ENCODE assay signal across 24 mouse cellular contexts in the genomic region with DNA sequence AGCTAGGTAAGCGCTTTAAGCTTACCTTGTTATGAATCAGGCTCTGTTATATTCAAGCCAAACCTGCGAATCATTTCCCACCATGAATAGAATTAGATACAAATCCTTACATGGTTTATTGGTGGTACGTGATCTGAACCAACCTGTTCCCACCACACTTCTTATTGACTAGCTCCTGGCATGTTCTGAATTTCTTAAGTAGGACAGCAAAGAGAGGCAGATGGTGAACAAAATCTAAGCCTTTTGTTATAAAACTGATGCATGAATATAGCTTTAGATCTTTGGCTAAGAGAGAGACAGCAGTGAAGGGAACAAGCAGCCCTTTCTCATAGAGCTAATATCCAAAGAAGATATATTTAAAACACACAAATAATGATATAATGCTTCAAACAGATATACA.
DNase-seq lines count a peak whose midpoint lies in the region; ATAC-seq and TF ChIP-seq lines count a peak whose summit lies in the region.
"Had no signal": no experiment of that assay in that cellular context is flagged by ENCODE, and none has a peak within 500 bp of the region (broad histone marks: within the 10 kb centered on the region; RNA-seq: fewer than 3 reads in every experiment).

No protein-coding gene starts in this region.

- TF ChIP-seq CTCF in forebrain, postnatal 0 days (IDR thresholded peaks at IDR 0.05; ENCODE audit: low read depth) = no peak
- no peak for TF ChIP-seq CTCF in layer of hippocampus, adult 2 months (conservative IDR thresholded peaks at IDR 0.05)

- no peaks in the 10 kb centered on the region for H3K9me3 ChIP-seq in forebrain, postnatal 0 days (ENCODE audit: low read length)
- no peaks in the 10 kb centered on the region for H3K9me3 ChIP-seq in forebrain, embryonic 11.5 days (ENCODE audit: control insufficient read depth, low read length)
- H3K9me3 ChIP-seq: embryonic facial prominence, embryonic 10.5 days; embryonic facial prominence, embryonic 12.5 days; forebrain, embryonic 12.5 days; G1E had no signal

- no peak for ATAC-seq in forebrain, postnatal 0 days
- ATAC-seq in forebrain, embryonic 11.5 days (replicated peaks; ENCODE audit: low FRiP score) = no peak
- ATAC-seq: activated CD4-positive, CD25-positive, alpha-beta regulatory T cell, adult 4 months; CD4-positive, CD25-positive, alpha-beta regulatory T cell, adult 4 months; forebrain, embryonic 14.5 days; forebrain, embryonic 16.5 days; Patski had no signal

- H3K4me2 ChIP-seq in forebrain, postnatal 0 days (ENCODE audit: low read depth) = no peak overlapping the region
- H3K4me2 ChIP-seq in forebrain, embryonic 11.5 days (ENCODE audit: low read depth, low read length, severe bottlenecking) = no peak overlapping the region
- H3K4me2 ChIP-seq: embryonic facial prominence, embryonic 12.5 days; forebrain, embryonic 12.5 days had no signal

- whole genome bisulfite sequencing in forebrain, postnatal 0 days = 75% methylated on average over 3 of the region's 3 CpGs
- 92% methylated on average over 3 of the region's 3 CpGs for WGBS in forebrain, embryonic 11.5 days

- no peaks in the 10 kb centered on the region for H3K36me3 ChIP-seq in forebrain, postnatal 0 days (ENCODE audit: insufficient read depth)
- H3K36me3 ChIP-seq in forebrain, embryonic 11.5 days (ENCODE audit: control insufficient read depth, insufficient read depth, low read length) = no peaks in the 10 kb centered on the region
- H3K36me3 ChIP-seq: embryonic facial prominence, embryonic 10.5 days; embryonic facial prominence, embryonic 12.5 days; forebrain, embryonic 12.5 days; G1E had no signal

- peak overlapping the region; percentile 21; the same call in 1 of the 2 replicates for H3K27ac ChIP-seq in forebrain, postnatal 0 days (ENCODE audit: low read depth, low read length)
- H3K27ac ChIP-seq in forebrain, embryonic 11.5 days (ENCODE audit: low read depth, low read length) = no peak overlapping the region
- H3K27ac ChIP-seq in layer of hippocampus, adult 2 months = peak overlapping the region; percentile 56
- H3K27ac ChIP-seq: embryonic facial prominence, embryonic 10.5 days; embryonic facial prominence, embryonic 12.5 days; forebrain, embryonic 12.5 days had no signal

- no peaks in the 10 kb centered on the region for H3K27me3 ChIP-seq in forebrain, postnatal 0 days (ENCODE audit: insufficient read depth, low read length)
- no peaks in the 10 kb centered on the region for H3K27me3 ChIP-seq in forebrain, embryonic 11.5 days (ENCODE audit: control insufficient read depth, insufficient read depth, low read length)
- H3K27me3 ChIP-seq: CH12.LX; embryonic facial prominence, embryonic 12.5 days; forebrain, embryonic 12.5 days had no signal

- H3K9ac ChIP-seq in forebrain, postnatal 0 days = no peak overlapping the region
- no peak overlapping the region for H3K9ac ChIP-seq in forebrain, embryonic 11.5 days (ENCODE audit: low read length)
- H3K9ac ChIP-seq: embryonic facial prominence, embryonic 12.5 days; forebrain, embryonic 12.5 days had no signal

- DNase-seq in forebrain, postnatal 0 days = no peak
- DNase-seq in forebrain, embryonic 11.5 days (ENCODE audit: low spot score) = no peak
- DNase-seq in layer of hippocampus, adult 2 months (ENCODE audit: low spot score in 2 of 2) = peak in 1 of 2 experiments; percentile 32
- DNase-seq in layer of hippocampus, postnatal 25 days (ENCODE audit: extremely low spot score in 1 of 2, low spot score in 1 of 2) = no peak
- peak; percentile 63 for DNase-seq in brain, adult 2 months (ENCODE audit: low read depth, low spot score)
- no peak for DNase-seq in adrenal gland, postnatal 25 days
- DNase-seq: adrenal gland, adult 8-10 months; adrenal gland, postnatal 14 days; B cell, adult 2 months; cerebellum, adult 11-12 months; cerebellum, adult 2 months; cerebellum, adult 9-10 months; cerebellum, postnatal 10 days; cerebellum, postnatal 25 days had no signal

- no peaks in the 10 kb centered on the region for H3K4me1 ChIP-seq in forebrain, postnatal 0 days (ENCODE audit: insufficient read depth)
- H3K4me1 ChIP-seq in forebrain, embryonic 11.5 days (replicated peaks; ENCODE audit: control insufficient read depth, insufficient read depth, low read length) = no peaks in the 10 kb centered on the region
- H3K4me1 ChIP-seq: embryonic facial prominence, embryonic 10.5 days; embryonic facial prominence, embryonic 12.5 days; forebrain, embryonic 12.5 days had no signal

- no peak overlapping the region for H3K4me3 ChIP-seq in forebrain, postnatal 0 days (ENCODE audit: low read depth, low read length)
- no peak overlapping the region for H3K4me3 ChIP-seq in forebrain, embryonic 11.5 days (ENCODE audit: low read depth, low read length)
- H3K4me3 ChIP-seq in layer of hippocampus, adult 2 months = no peak overlapping the region
- H3K4me3 ChIP-seq: embryonic facial prominence, embryonic 10.5 days; embryonic facial prominence, embryonic 12.5 days; forebrain, embryonic 12.5 days had no signal
